Mouse (Mus musculus) liver, embryonic 14.5 days (tissue): ENCODE measurements at regions not wholly inside any gene's neighbourhood (a gene's known extent, or its start where the extent isn't known, plus 50 kb on each side); places are given as distances from the start of the nearest gene placed in this dataset.

ENCODE experiments used
- ATAC-seq: fragments of 200-750 bp; cut with Nextera tagmentation; 2 replicates; pipeline ENCODE4 v1.8.0; 2017; ENCODE audit warnings: moderate number of reproducible peaks, mild to moderate bottlenecking, moderate library complexity; ENCODE audit not compliant: insufficient read depth
- DNase-seq, 3 experiments: peaks; one replicate each; pipeline ENCODE4 v3.0.0-alpha.2; 2012 to 2013; ENCODE audit warnings: low read depth in 3 of 3, low spot score in 3 of 3
- H3K27ac ChIP-seq: fragments of 300-500 bp; sonication (generic); 2 replicates; pipeline ENCODE4 v1.5.1; 2014; ENCODE audit warnings: moderate library complexity, mild to moderate bottlenecking, control low read depth, inconsistent platforms
- H3K27me3 ChIP-seq: fragments of 300-500 bp; sonication (generic); 2 replicates; pipeline ENCODE4 v1.6.1; 2014; ENCODE audit warnings: mild to moderate bottlenecking, low read length, moderate library complexity; ENCODE audit not compliant: control insufficient read depth, insufficient read depth
- H3K36me3 ChIP-seq: fragments of 300-500 bp; sonication (generic); replicated peaks from 2 replicates; pipeline ENCODE4 v1.6.1; 2014; ENCODE audit warnings: low read depth; ENCODE audit not compliant: control insufficient read depth, insufficient read depth
- H3K4me1 ChIP-seq, 2 experiments: fragments of 200-500 bp in 1 of 2; fragments of 300-500 bp in 1 of 2; sonication (generic) in 1 of 2; replicated peaks; 2 replicates each; pipeline ENCODE4 v1.6.1; 2012 to 2014; ENCODE audit warnings: antibody characterized with exemption in 1 of 2, inconsistent platforms in 1 of 2, low read length in 1 of 2; ENCODE audit not compliant: control insufficient read depth in 2 of 2, insufficient read depth in 2 of 2
- H3K4me2 ChIP-seq: fragments of 300-500 bp; sonication (generic); 2 replicates; pipeline ENCODE4 v1.6.1; 2014; ENCODE audit warnings: low read depth, mild to moderate bottlenecking, control low read depth, moderate library complexity
- H3K4me3 ChIP-seq, 2 experiments: fragments of 200-500 bp in 1 of 2; fragments of 300-500 bp in 1 of 2; sonication (generic) in 1 of 2; 2 replicates each; pipeline ENCODE4 v1.5.1; 2012 to 2014; ENCODE audit warnings: low read depth in 2 of 2, low read length in 2 of 2, mild to moderate bottlenecking in 2 of 2, control low read depth in 1 of 2, inconsistent platforms in 1 of 2, moderate library complexity in 1 of 2; ENCODE audit not compliant: insufficient read depth in 1 of 2
- H3K9ac ChIP-seq: fragments of 300-500 bp; sonication (generic); replicated peaks from 2 replicates; pipeline ENCODE4 v1.6.1; 2014; ENCODE audit warnings: mild to moderate bottlenecking, control low read depth, moderate library complexity
- H3K9me3 ChIP-seq: fragments of 300-500 bp; sonication (generic); 2 replicates; pipeline ENCODE4 v1.6.1; 2016; ENCODE audit warnings: low read length, mixed read lengths; ENCODE audit not compliant: control insufficient read depth
- CTCF ChIP-seq: IDR thresholded peaks from 2 replicates; pipeline ENCODE4 v1.5.1; 2016; ENCODE audit warnings: antibody characterized with exemption, low read depth, control low read depth
- EP300 ChIP-seq: IDR thresholded peaks from 2 replicates; pipeline ENCODE4 v1.6.1; 2016; ENCODE audit warnings: antibody characterized with exemption, low read depth
- WGBS: fragments of 180-500 bp; shearing (Covaris S2); extraction: QIAGEN DNeasy Blood & Tissue Kit; methylation state at CpG from one replicate; pipeline ENCODE4 v1.1.7; 2014; ENCODE audit not compliant: insufficient replicate concordance; 5-methylcytosine and 5-hydroxymethylcytosine counted together

GRCm38 (mm10) chr10:91545421-91545820 lies 364.3 kb upstream of the Tmpo start:
- Histone ChIP-seq H3K4me2 (no peak overlapping the region), H3K36me3 (no peaks in the 10 kb centered on the region), H3K9me3 (no peaks in the 10 kb centered on the region), H3K27ac (no peak overlapping the region), H3K9ac (no peak overlapping the region), H3K27me3 (no peaks in the 10 kb centered on the region), H3K4me3 (no peak overlapping the region), H3K4me1 (no peaks in the 10 kb centered on the region)
- ATAC-seq (no peak), DNase-seq (no peak)
- 61% methylated on average over 3 of the region's 3 CpGs for WGBS
- TF ChIP-seq EP300 (no peak), CTCF (no peak)

GRCm38 (mm10) chr10:91543167-91543918 lies 362.2 kb upstream of the Tmpo start:
- 48% methylated on average over 3 of the region's 3 CpGs for WGBS

DNA sequence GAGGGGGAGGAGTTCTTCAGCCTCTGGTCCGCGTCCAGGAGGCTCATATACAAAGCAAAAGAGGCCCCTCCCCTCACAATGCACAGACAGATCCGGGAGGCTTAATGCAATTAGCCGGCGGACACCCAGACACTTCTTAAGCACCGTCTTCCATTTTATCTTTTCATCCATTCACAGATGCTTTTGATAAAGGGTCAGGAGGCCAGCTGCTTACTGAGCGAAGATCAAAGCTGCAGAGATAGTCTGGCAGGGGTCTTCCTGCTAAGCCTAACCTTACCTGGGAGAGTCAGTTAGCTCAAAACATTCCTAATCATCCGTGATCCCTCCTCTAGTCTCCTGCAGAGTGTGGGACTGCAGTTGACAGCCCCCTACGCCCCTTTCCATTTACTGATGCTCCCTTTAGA lies 361.1 kb upstream of the Tmpo start:
- ATAC-seq (no peak), DNase-seq (no peak)
- H3K27ac ChIP-seq = no peak overlapping the region
- no peaks in the 10 kb centered on the region for H3K4me1 ChIP-seq
- no peak overlapping the region for H3K9ac ChIP-seq
- TF ChIP-seq CTCF (no peak), EP300 (no peak)
- H3K27me3 ChIP-seq = no peaks in the 10 kb centered on the region
- H3K9me3 ChIP-seq = no peaks in the 10 kb centered on the region
- 7% methylated on average over 9 of the region's 9 CpGs for WGBS
- no peak overlapping the region for H3K4me2 ChIP-seq
- H3K4me3 ChIP-seq = no peak overlapping the region
- H3K36me3 ChIP-seq = no peaks in the 10 kb centered on the region

More at GRCm38 (mm10) chr10:91543167-91543918, 362.2 kb upstream of the Tmpo start:
- H3K4me1 ChIP-seq = no peaks in the 10 kb centered on the region
- no peak overlapping the region for H3K4me3 ChIP-seq
- H3K9me3 ChIP-seq = no peaks in the 10 kb centered on the region
- no peak overlapping the region for H3K9ac ChIP-seq
- H3K27me3 ChIP-seq = no peaks in the 10 kb centered on the region
- TF ChIP-seq EP300 = no peak
- no peak for TF ChIP-seq CTCF
- H3K36me3 ChIP-seq = no peaks in the 10 kb centered on the region
- ATAC-seq (no peak), DNase-seq (no peak)
- H3K4me2 ChIP-seq = no peak overlapping the region
- H3K27ac ChIP-seq = no peak overlapping the region

- Histone ChIP-seq H3K4me1 (no peaks in the 10 kb centered on the region), H3K4me3 (no peak overlapping the region), H3K9me3 (no peaks in the 10 kb centered on the region), H3K9ac (no peak overlapping the region), H3K36me3 (no peaks in the 10 kb centered on the region), H3K4me2 (no peak overlapping the region), H3K27me3 (no peaks in the 10 kb centered on the region), H3K27ac (no peak overlapping the region)
- no peak for ATAC-seq
- no peak for TF ChIP-seq EP300
- TF ChIP-seq CTCF = no peak
- WGBS = 57% methylated on average over 8 of the region's 8 CpGs
- DNase-seq = no peak
Observed at GRCm38 (mm10) chr10:91537241-91537640, 356.1 kb upstream of the Tmpo start.

- no peak for ATAC-seq
Observed at GRCm38 (mm10) chr10:91535392-91535791, 354.3 kb upstream of the Tmpo start.

More at GRCm38 (mm10) chr10:91535392-91535791, 354.3 kb upstream of the Tmpo start:
- no peak for DNase-seq
- Histone ChIP-seq H3K4me1 (no peaks in the 10 kb centered on the region), H3K9ac (no peak overlapping the region), H3K4me2 (no peak overlapping the region), H3K27ac (no peak overlapping the region), H3K36me3 (no peaks in the 10 kb centered on the region), H3K27me3 (no peaks in the 10 kb centered on the region), H3K4me3 (no peak overlapping the region), H3K9me3 (no peaks in the 10 kb centered on the region)
- 48% methylated on average over 2 of the region's 2 CpGs for WGBS
- TF ChIP-seq EP300 (no peak), CTCF (no peak)
